Mouse (Mus musculus): ENCODE results near the gene Slc43a2. TPM values are rescaled to one million over a fixed set of nuclear protein-coding genes. Genes with fewer than 3 reads are reported as not detected.

The Slc43a2 gene
- polyA plus RNA-seq, 1 experiment from 2014 or later, result 7.5 TPM

DNA sequence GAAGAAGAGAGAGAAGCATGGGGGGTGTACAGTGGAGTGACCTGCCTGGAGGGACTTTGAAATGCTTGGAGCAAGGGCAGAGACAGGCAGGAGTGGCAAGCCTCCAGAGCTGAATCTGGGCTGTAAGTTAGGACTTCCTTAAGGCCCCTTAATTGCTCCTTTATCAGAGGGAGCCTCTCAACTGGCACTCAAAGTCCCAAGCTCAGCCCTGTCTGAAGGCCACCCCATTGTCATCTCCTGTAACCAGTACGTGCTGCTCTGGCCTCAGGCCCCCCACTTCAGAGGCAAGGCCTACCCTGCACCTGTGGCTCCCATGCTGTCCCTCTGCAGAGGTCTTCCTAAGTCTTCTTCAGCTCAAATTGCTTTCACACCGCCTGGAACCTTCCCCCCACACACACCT lies 52.0 kb downstream of the Slc43a2 start:
- Histone ChIP-seq H3K4me3 (ENCODE audit: low read depth, low read length) (no peak overlapping the region), H3K36me3 (ENCODE audit: control insufficient read depth, insufficient read depth, low read length) (no peaks in the 10 kb centered on the region), H3K27ac (ENCODE audit: low read depth, low read length) (no peak overlapping the region), H3K9me3 (ENCODE audit: control insufficient read depth, low read length) (no peaks in the 10 kb centered on the region), H3K4me1 (replicated peaks; ENCODE audit: control insufficient read depth, insufficient read depth, low read length) (no peaks in the 10 kb centered on the region), H3K27me3 (ENCODE audit: control insufficient read depth, insufficient read depth, low read length) (no peaks in the 10 kb centered on the region), H3K4me2 (ENCODE audit: low read depth, low read length, severe bottlenecking) (no peak overlapping the region), H3K9ac (ENCODE audit: low read length) (no peak overlapping the region)
- WGBS, result 77% methylated on average over 2 of the region's 2 CpGs
- DNase-seq (ENCODE audit: low spot score) (no peak), ATAC-seq (replicated peaks; ENCODE audit: low FRiP score) (no peak)

- Histone ChIP-seq H3K9ac (ENCODE audit: low read length) (no peak overlapping the region), H3K4me3 (ENCODE audit: low read depth, low read length) (no peak overlapping the region), H3K36me3 (ENCODE audit: control insufficient read depth, insufficient read depth, low read length) (no peaks in the 10 kb centered on the region), H3K9me3 (ENCODE audit: control insufficient read depth, low read length) (no peaks in the 10 kb centered on the region), H3K4me2 (ENCODE audit: low read depth, low read length, severe bottlenecking) (no peak overlapping the region), H3K27ac (ENCODE audit: low read depth, low read length) (no peak overlapping the region), H3K27me3 (ENCODE audit: control insufficient read depth, insufficient read depth, low read length) (no peaks in the 10 kb centered on the region), H3K4me1 (replicated peaks; ENCODE audit: control insufficient read depth, insufficient read depth, low read length) (peaks cover 3% of the 10 kb centered on the region; the same call in 1 of the 2 replicates)
- DNase-seq (ENCODE audit: low spot score) (no peak), ATAC-seq (replicated peaks; ENCODE audit: low FRiP score) (no peak)
- 84% methylated on average over 4 of the region's 4 CpGs for WGBS
Measured at GRCm38 (mm10) chr11:75585061-75585460, 53.6 kb downstream of the Slc43a2 start.

DNA sequence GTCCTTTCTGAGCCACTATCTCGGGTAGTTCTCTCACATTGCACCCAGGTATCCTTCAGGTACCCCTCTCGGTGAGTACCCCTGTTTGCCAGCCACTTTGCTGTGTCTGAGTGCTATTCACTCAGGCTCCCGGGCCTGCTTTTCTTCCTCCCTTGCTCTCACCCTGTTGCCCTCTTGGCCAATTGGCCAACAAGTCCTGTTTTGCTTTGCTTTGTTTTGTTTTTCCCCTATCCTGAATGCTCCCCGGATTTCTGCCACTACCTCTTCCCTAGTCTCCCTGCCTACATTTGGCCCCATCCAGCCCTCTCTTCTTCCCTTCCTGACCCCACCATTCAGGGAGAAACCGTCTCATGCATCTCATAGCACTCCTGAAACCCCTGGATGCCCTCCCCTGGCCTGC lies 54.5 kb downstream of the Slc43a2 start:
- Histone ChIP-seq H3K4me3 (ENCODE audit: low read depth, low read length) (no peak overlapping the region), H3K36me3 (ENCODE audit: control insufficient read depth, insufficient read depth, low read length) (no peaks in the 10 kb centered on the region; the same call in 1 of the 2 replicates), H3K4me1 (replicated peaks; ENCODE audit: control insufficient read depth, insufficient read depth, low read length) (peaks cover 3% of the 10 kb centered on the region; the same call in 1 of the 2 replicates), H3K9me3 (ENCODE audit: control insufficient read depth, low read length) (no peaks in the 10 kb centered on the region), H3K4me2 (ENCODE audit: low read depth, low read length, severe bottlenecking) (no peak overlapping the region), H3K27ac (ENCODE audit: low read depth, low read length) (no peak overlapping the region), H3K27me3 (ENCODE audit: control insufficient read depth, insufficient read depth, low read length) (no peaks in the 10 kb centered on the region), H3K9ac (ENCODE audit: low read length) (no peak overlapping the region)
- ATAC-seq (replicated peaks; ENCODE audit: low FRiP score) (no peak), DNase-seq (ENCODE audit: low spot score) (no peak)
- WGBS, result 80% methylated on average over 5 of the region's 5 CpGs

- Histone ChIP-seq H3K27ac (ENCODE audit: low read depth, low read length) (no peak overlapping the region), H3K9ac (ENCODE audit: low read length) (peak overlapping the region; percentile 88; the same call in 1 of the 2 replicates), H3K4me1 (replicated peaks; ENCODE audit: control insufficient read depth, insufficient read depth, low read length) (peaks cover 3% of the 10 kb centered on the region; the same call in 1 of the 2 replicates), H3K27me3 (ENCODE audit: control insufficient read depth, insufficient read depth, low read length) (no peaks in the 10 kb centered on the region), H3K36me3 (ENCODE audit: control insufficient read depth, insufficient read depth, low read length) (no peaks in the 10 kb centered on the region; the same call in 1 of the 2 replicates), H3K4me3 (ENCODE audit: low read depth, low read length) (no peak overlapping the region), H3K4me2 (ENCODE audit: low read depth, low read length, severe bottlenecking) (no peak overlapping the region), H3K9me3 (ENCODE audit: control insufficient read depth, low read length) (no peaks in the 10 kb centered on the region)
- 85% methylated on average over 5 of the region's 5 CpGs for WGBS
- no peak for DNase-seq (ENCODE audit: low spot score)
- no peak for ATAC-seq (replicated peaks; ENCODE audit: low FRiP score)
Measured at GRCm38 (mm10) chr11:75586963-75587362, 55.5 kb downstream of the Slc43a2 start.

GRCm38 (mm10) chr11:75587493-75588284 lies 56.2 kb downstream of the Slc43a2 start, which contains the start of gene Pitpna:
TSS of gene Pitpna (plus strand) at chr11:75588097.
- peak; percentile 94 for ATAC-seq (replicated peaks; ENCODE audit: low FRiP score)
- peaks cover 3% of the 10 kb centered on the region; the same call in 1 of the 2 replicates for H3K4me1 ChIP-seq (replicated peaks; ENCODE audit: control insufficient read depth, insufficient read depth, low read length)
- no peaks in the 10 kb centered on the region; the same call in none of the 2 replicates for H3K36me3 ChIP-seq (ENCODE audit: control insufficient read depth, insufficient read depth, low read length)
- no peaks in the 10 kb centered on the region for H3K27me3 ChIP-seq (ENCODE audit: control insufficient read depth, insufficient read depth, low read length)
- peak within 1 kb of the TSS; percentile 76 for H3K4me2 ChIP-seq (ENCODE audit: low read depth, low read length, severe bottlenecking)
- no peaks in the 10 kb centered on the region for H3K9me3 ChIP-seq (ENCODE audit: control insufficient read depth, low read length)
- H3K4me3 ChIP-seq (ENCODE audit: low read depth, low read length), result peak within 1 kb of the TSS; percentile 95
- 6% methylated on average over 49 of the region's 49 CpGs for WGBS
- H3K27ac ChIP-seq (ENCODE audit: low read depth, low read length), result peak within 1 kb of the TSS; percentile 54
- DNase-seq (ENCODE audit: low spot score), result peak; percentile 94
- H3K9ac ChIP-seq (ENCODE audit: low read length), result peak within 1 kb of the TSS; percentile 88

DNA sequence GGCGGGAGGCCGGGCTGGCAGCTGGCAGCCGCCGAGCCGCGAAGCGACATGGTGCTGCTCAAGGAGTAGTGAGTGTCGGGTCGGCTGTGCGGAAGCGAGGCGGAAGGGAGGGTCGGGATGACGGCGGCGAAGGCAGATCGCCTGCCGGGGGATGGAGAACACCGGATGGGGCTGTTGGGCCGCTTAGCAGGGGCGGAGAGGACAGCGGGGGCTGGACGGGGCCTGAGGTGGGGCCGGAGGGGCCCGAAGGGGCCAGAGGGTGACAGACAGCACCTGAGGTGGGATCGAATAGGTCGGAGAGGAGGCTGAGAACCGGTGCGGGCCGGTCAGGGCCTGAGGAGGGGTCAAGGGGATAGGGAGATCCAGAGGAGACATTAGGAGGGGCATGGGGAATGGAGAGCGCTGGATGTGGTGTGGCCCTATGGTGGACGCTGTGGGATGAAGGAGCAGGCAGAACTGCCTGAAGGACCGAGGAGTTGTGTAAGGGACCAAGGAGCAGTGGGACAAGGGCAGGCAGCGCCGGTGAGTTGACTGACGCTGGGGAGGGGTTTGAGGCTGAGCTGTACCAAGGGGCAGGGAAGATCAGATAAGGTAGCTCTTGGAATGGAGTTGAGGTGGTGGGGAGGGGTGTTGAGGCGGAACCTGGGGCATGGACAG lies 56.9 kb downstream of the Slc43a2 start:
- H3K36me3 ChIP-seq (ENCODE audit: control insufficient read depth, insufficient read depth, low read length), result no peaks in the 10 kb centered on the region; the same call in none of the 2 replicates
- H3K9ac ChIP-seq (ENCODE audit: low read length), result peak overlapping the region; percentile 88
- H3K4me3 ChIP-seq (ENCODE audit: low read depth, low read length), result peak overlapping the region; percentile 95
- H3K4me1 ChIP-seq (replicated peaks; ENCODE audit: control insufficient read depth, insufficient read depth, low read length), result peaks cover 3% of the 10 kb centered on the region; the same call in 1 of the 2 replicates
- peak overlapping the region; percentile 54 for H3K27ac ChIP-seq (ENCODE audit: low read depth, low read length)
- H3K4me2 ChIP-seq (ENCODE audit: low read depth, low read length, severe bottlenecking), result peak overlapping the region; percentile 76
- H3K27me3 ChIP-seq (ENCODE audit: control insufficient read depth, insufficient read depth, low read length), result no peaks in the 10 kb centered on the region
- peak; percentile 80 for ATAC-seq (replicated peaks; ENCODE audit: low FRiP score)
- no peak for DNase-seq (ENCODE audit: low spot score)
- H3K9me3 ChIP-seq (ENCODE audit: control insufficient read depth, low read length), result no peaks in the 10 kb centered on the region
- 1% methylated on average over 36 of the region's 37 CpGs for WGBS

DNA sequence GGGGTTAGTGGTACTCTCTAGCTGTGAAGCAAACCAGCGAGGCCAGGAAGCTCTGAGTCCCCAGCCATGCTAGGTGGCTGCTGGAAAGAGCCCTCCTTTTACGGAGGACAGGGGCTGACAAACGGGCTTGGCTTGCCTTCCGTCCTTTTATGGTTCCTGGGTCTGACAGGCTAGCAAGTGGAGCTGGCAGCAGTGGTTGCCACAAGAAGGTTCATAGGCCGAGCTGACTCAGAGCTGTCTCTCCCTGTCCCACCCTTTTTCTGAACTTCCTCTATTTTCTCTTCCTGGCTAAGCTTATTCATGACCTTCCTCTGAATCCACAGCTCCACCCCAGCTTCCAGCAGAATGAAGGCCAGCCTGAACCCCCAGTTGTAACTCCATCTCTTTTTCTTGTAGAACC lies 61.1 kb downstream of the Slc43a2 start:
- 88% methylated on average over 5 of the region's 5 CpGs for WGBS
- no peak overlapping the region for H3K9ac ChIP-seq (ENCODE audit: low read length)
- H3K27ac ChIP-seq (ENCODE audit: low read depth, low read length), result no peak overlapping the region
- H3K4me3 ChIP-seq (ENCODE audit: low read depth, low read length), result no peak overlapping the region
- H3K27me3 ChIP-seq (ENCODE audit: control insufficient read depth, insufficient read depth, low read length), result no peaks in the 10 kb centered on the region
- H3K9me3 ChIP-seq (ENCODE audit: control insufficient read depth, low read length), result no peaks in the 10 kb centered on the region
- DNase-seq (ENCODE audit: low spot score), result no peak
- H3K36me3 ChIP-seq (ENCODE audit: control insufficient read depth, insufficient read depth, low read length), result no peaks in the 10 kb centered on the region; the same call in none of the 2 replicates
- H3K4me2 ChIP-seq (ENCODE audit: low read depth, low read length, severe bottlenecking), result no peak overlapping the region
- no peak for ATAC-seq (replicated peaks; ENCODE audit: low FRiP score)
- H3K4me1 ChIP-seq (replicated peaks; ENCODE audit: control insufficient read depth, insufficient read depth, low read length), result peaks cover 3% of the 10 kb centered on the region; the same call in 1 of the 2 replicates

DNA sequence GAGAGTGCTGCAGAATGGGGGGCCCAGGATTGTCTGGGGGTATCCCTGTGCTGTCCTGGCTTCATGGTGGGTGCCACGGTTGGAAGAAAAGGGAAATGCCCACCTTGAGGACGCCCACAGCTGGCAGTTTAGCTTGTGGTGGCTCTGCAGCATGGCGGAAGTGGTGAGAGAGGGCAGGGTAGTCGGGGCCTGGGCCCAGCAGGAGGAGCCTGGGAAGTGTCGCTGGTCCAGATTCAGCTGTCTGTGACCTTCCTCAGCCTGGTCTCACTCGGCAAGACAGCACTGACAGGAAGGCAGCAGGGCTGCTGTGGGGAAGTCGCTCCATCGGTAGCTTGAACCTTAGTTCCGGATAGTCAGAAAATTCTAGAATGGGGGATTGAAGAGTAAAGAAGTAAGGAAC lies 62.9 kb downstream of the Slc43a2 start:
- Histone ChIP-seq H3K36me3 (ENCODE audit: control insufficient read depth, insufficient read depth, low read length) (no peaks in the 10 kb centered on the region; the same call in none of the 2 replicates), H3K9me3 (ENCODE audit: control insufficient read depth, low read length) (no peaks in the 10 kb centered on the region), H3K27ac (ENCODE audit: low read depth, low read length) (no peak overlapping the region), H3K4me3 (ENCODE audit: low read depth, low read length) (no peak overlapping the region), H3K4me2 (ENCODE audit: low read depth, low read length, severe bottlenecking) (no peak overlapping the region), H3K4me1 (replicated peaks; ENCODE audit: control insufficient read depth, insufficient read depth, low read length) (no peaks in the 10 kb centered on the region; the same call in 1 of the 2 replicates), H3K27me3 (ENCODE audit: control insufficient read depth, insufficient read depth, low read length) (no peaks in the 10 kb centered on the region), H3K9ac (ENCODE audit: low read length) (no peak overlapping the region)
- DNase-seq (ENCODE audit: low spot score), result no peak
- WGBS, result 85% methylated on average over 9 of the region's 9 CpGs
- ATAC-seq (replicated peaks; ENCODE audit: low FRiP score), result no peak

Measured in forebrain, embryonic 11.5 days (tissue).